In genomic region chr5:37817658-37818532, GRCm38 (mm10) we compare ENCODE assay signal across 12 mouse cellular contexts. TPM values are rescaled to one million over a fixed set of nuclear protein-coding genes. Genes with fewer than 3 reads are reported as not detected.
DNase-seq lines count a peak whose midpoint lies in the region; ATAC-seq and TF ChIP-seq lines count a peak whose summit lies in the region.
"Had no signal": no experiment of that assay in that cellular context is flagged by ENCODE, and none has a peak within 500 bp of the region (broad histone marks: within the 10 kb centered on the region; RNA-seq: fewer than 3 reads in every experiment).

No protein-coding gene starts in this region.

- H3K4me1 ChIP-seq in forebrain, embryonic 10.5 days, result peaks cover 48% of the 10 kb centered on the region
- peaks cover 4% of the 10 kb centered on the region for H3K4me1 ChIP-seq in forebrain, embryonic 16.5 days (replicated peaks; ENCODE audit: control insufficient read depth, insufficient read depth, low read length)
- H3K4me1 ChIP-seq in lung, postnatal 0 days (ENCODE audit: insufficient read depth, low read depth, low read length), result no peaks in the 10 kb centered on the region
- no peaks in the 10 kb centered on the region for H3K4me1 ChIP-seq in lung, adult 2 months (ENCODE audit: control insufficient read depth, insufficient read depth, low read length)
- H3K4me1 ChIP-seq in embryonic facial prominence, embryonic 15.5 days, result peaks cover 38% of the 10 kb centered on the region
- H3K4me1 ChIP-seq in limb, embryonic 14.5 days (ENCODE audit: control insufficient read depth, insufficient read depth, low read length), result peaks cover 17% of the 10 kb centered on the region

- peak overlapping the region; percentile 41 for H3K4me3 ChIP-seq in forebrain, embryonic 10.5 days
- H3K4me3 ChIP-seq in forebrain, embryonic 16.5 days (replicated peaks; ENCODE audit: low read length), result no peak overlapping the region
- peak overlapping the region; percentile 12; the same call in 1 of the 2 replicates for H3K4me3 ChIP-seq in lung, postnatal 0 days (ENCODE audit: low read depth, low read length)
- H3K4me3 ChIP-seq in lung, adult 2 months (replicated peaks; ENCODE audit: extremely low read depth, low read depth, low read length), result no peak overlapping the region
- H3K4me3 ChIP-seq in embryonic facial prominence, embryonic 15.5 days (replicated peaks), result peak overlapping the region; percentile 35
- peak overlapping the region; percentile 23 for H3K4me3 ChIP-seq in limb, embryonic 14.5 days (replicated peaks; ENCODE audit: low read length)

- no peak for TF ChIP-seq EP300 in lung, postnatal 0 days (IDR thresholded peaks at IDR 0.05)

- peak overlapping the region; percentile 56; the same call in 1 of the 2 replicates for H3K27ac ChIP-seq in forebrain, embryonic 10.5 days
- no peak overlapping the region for H3K27ac ChIP-seq in forebrain, embryonic 16.5 days (ENCODE audit: low read length)
- no peak overlapping the region for H3K27ac ChIP-seq in lung, postnatal 0 days (ENCODE audit: low read length)
- peak overlapping the region; percentile 71 for H3K27ac ChIP-seq in embryonic facial prominence, embryonic 15.5 days (replicated peaks)
- 0 out of 2 replicates have a peak overlapping the region, but pooled peaks have one; percentile 55 for H3K27ac ChIP-seq in limb, embryonic 14.5 days (replicated peaks; ENCODE audit: low read depth, low read length)
- H3K27ac ChIP-seq: liver, embryonic 14.5 days had no signal

- no peak for ATAC-seq in forebrain, embryonic 16.5 days
- no peak for ATAC-seq in lung, postnatal 0 days
- ATAC-seq in embryonic facial prominence, embryonic 15.5 days (ENCODE audit: insufficient number of reproducible peaks, low FRiP score, low TSS enrichment, low read depth), result no peak
- no peak for ATAC-seq in limb, embryonic 14.5 days (ENCODE audit: low FRiP score, low read depth)
- no peak for ATAC-seq in megakaryocyte, adult 5-6 weeks (ENCODE audit: poor library complexity, severe bottlenecking)

- TF ChIP-seq CTCF in lung, postnatal 0 days (IDR thresholded peaks at IDR 0.05), result no peak
- TF ChIP-seq CTCF in lung, adult 2 months (IDR thresholded peaks at IDR 0.05; ENCODE audit: insufficient read depth, low read length), result no peak

- no peak overlapping the region for H3K4me2 ChIP-seq in forebrain, embryonic 16.5 days (ENCODE audit: low read length)
- H3K4me2 ChIP-seq in lung, postnatal 0 days (replicated peaks; ENCODE audit: low read depth, low read length), result no peak overlapping the region
- H3K4me2 ChIP-seq in embryonic facial prominence, embryonic 15.5 days (replicated peaks), result peak overlapping the region; percentile 53
- peak overlapping the region; percentile 39 for H3K4me2 ChIP-seq in limb, embryonic 14.5 days (replicated peaks; ENCODE audit: low read depth, low read length, severe bottlenecking)

- DNase-seq in forebrain, embryonic 10.5 days (ENCODE audit: extremely low spot score, low spot score), result peak; percentile 36
- no peak for DNase-seq in lung, postnatal 0 days (ENCODE audit: low spot score)
- DNase-seq in lung, adult 2 months, result no peak
- DNase-seq in limb, embryonic 14.5 days (ENCODE audit: low spot score), result no peak
- DNase-seq in adipocyte (ENCODE audit: low spot score), result no peak
- DNase-seq: kidney, adult 8-10 months had no signal

- WGBS in forebrain, embryonic 10.5 days, result under 1% methylated on average over 34 of the region's 34 CpGs
- 4% methylated on average over 34 of the region's 34 CpGs for WGBS in forebrain, embryonic 16.5 days
- 5% methylated on average over 34 of the region's 34 CpGs for WGBS in lung, postnatal 0 days
- 12% methylated on average over 34 of the region's 34 CpGs for WGBS in lung, adult 2 months
- 11% methylated on average over 34 of the region's 34 CpGs for WGBS in embryonic facial prominence, embryonic 15.5 days
- 8% methylated on average over 34 of the region's 34 CpGs for WGBS in limb, embryonic 14.5 days

- peaks cover 8% of the 10 kb centered on the region for H3K36me3 ChIP-seq in forebrain, embryonic 10.5 days (replicated peaks)
- no peaks in the 10 kb centered on the region for H3K36me3 ChIP-seq in forebrain, embryonic 16.5 days (ENCODE audit: control insufficient read depth, insufficient read depth)
- no peaks in the 10 kb centered on the region for H3K36me3 ChIP-seq in lung, postnatal 0 days (ENCODE audit: insufficient read depth, low read length)
- H3K36me3 ChIP-seq in embryonic facial prominence, embryonic 15.5 days, result no peaks in the 10 kb centered on the region
- 0 out of 2 replicates have a peak, but pooled peaks cover 3% of the 10 kb centered on the region for H3K36me3 ChIP-seq in limb, embryonic 14.5 days (ENCODE audit: control insufficient read depth, insufficient read depth, low read length)

- TF ChIP-seq POLR2A in lung, adult 2 months (IDR thresholded peaks at IDR 0.05; ENCODE audit: borderline replicate concordance, extremely low read depth, low read depth, low read length), result no peak
- TF ChIP-seq POLR2A in limb, embryonic 14.5 days (IDR thresholded peaks at IDR 0.05; ENCODE audit: borderline replicate concordance, extremely low read depth, insufficient read depth, insufficient read length), result no peak

- H3K9me3 ChIP-seq in forebrain, embryonic 10.5 days, result no peaks in the 10 kb centered on the region
- H3K9me3 ChIP-seq in forebrain, embryonic 16.5 days (ENCODE audit: control insufficient read depth, low read length), result no peaks in the 10 kb centered on the region
- no peaks in the 10 kb centered on the region for H3K9me3 ChIP-seq in lung, postnatal 0 days (ENCODE audit: low read length)
- no peaks in the 10 kb centered on the region for H3K9me3 ChIP-seq in embryonic facial prominence, embryonic 15.5 days (replicated peaks)
- H3K9me3 ChIP-seq in limb, embryonic 14.5 days (ENCODE audit: control insufficient read depth, low read length), result no peaks in the 10 kb centered on the region

- no peak overlapping the region for H3K9ac ChIP-seq in forebrain, embryonic 16.5 days (replicated peaks; ENCODE audit: low read depth, low read length)
- no peak overlapping the region for H3K9ac ChIP-seq in lung, postnatal 0 days (replicated peaks; ENCODE audit: low read depth)
- H3K9ac ChIP-seq in embryonic facial prominence, embryonic 15.5 days, result peak overlapping the region; percentile 0; the same call in 1 of the 2 replicates
- H3K9ac ChIP-seq in limb, embryonic 14.5 days (ENCODE audit: low read depth, low read length, severe bottlenecking), result peak overlapping the region; percentile 40
- H3K9ac ChIP-seq: liver, embryonic 14.5 days had no signal

- peaks cover 100% of the 10 kb centered on the region for H3K27me3 ChIP-seq in forebrain, embryonic 10.5 days (ENCODE audit: poor library complexity, severe bottlenecking)
- H3K27me3 ChIP-seq in forebrain, embryonic 16.5 days (replicated peaks; ENCODE audit: control insufficient read depth, insufficient read depth, low read length), result peaks cover 74% of the 10 kb centered on the region
- H3K27me3 ChIP-seq in lung, postnatal 0 days (replicated peaks; ENCODE audit: insufficient read depth, low read length), result peaks cover 70% of the 10 kb centered on the region
- H3K27me3 ChIP-seq in embryonic facial prominence, embryonic 15.5 days, result peaks cover 75% of the 10 kb centered on the region
- H3K27me3 ChIP-seq in limb, embryonic 14.5 days (ENCODE audit: control insufficient read depth, insufficient read depth, low read length), result peaks cover 60% of the 10 kb centered on the region

RNA-seq across cellular contexts. Expression of gene Msx1, which starts 6.5 kb away (rescaled TPM):
- polyA plus RNA-seq in forebrain, embryonic 10.5 days (2016; fragmentation: Nextera tagmentation; extraction: Ambion mirVana), result 176 and 192 TPM in 2 replicates
- polyA plus RNA-seq in forebrain, embryonic 16.5 days (2015; fragmentation: Nextera tagmentation; extraction: Ambion mirVana), result 11.4 and 16.8 TPM in 2 replicates
- polyA plus RNA-seq in lung, postnatal 0 days (2015; fragmentation: Nextera tagmentation; extraction: Ambion mirVana), result 2.2 and 3.4 TPM in 2 replicates
- 5.9 and 6.0 TPM in 2 replicates for polyA plus RNA-seq in lung, adult 2 months (2012; rRNA removed)
- 181 and 201 TPM in 2 replicates for polyA plus RNA-seq in embryonic facial prominence, embryonic 15.5 days (2015; fragmentation: Nextera tagmentation; extraction: Ambion mirVana)
- polyA plus RNA-seq in limb, embryonic 14.5 days (2012; rRNA removed), result 81.2 and 120 TPM in 2 replicates
- 122 and 166 TPM in 2 replicates for polyA plus RNA-seq in limb, embryonic 14.5 days (2014; fragmentation: Nextera tagmentation; extraction: Ambion mirVana)
- not detected in 2 replicates for total RNA-seq in megakaryocyte, adult 5-6 weeks (2015)
- not detected in 2 replicates for total RNA-seq in megakaryocyte, adult 5-6 weeks (2017)
- total RNA-seq: megakaryocyte progenitor cell, adult 5-6 weeks; MEL had no signal

Comparison
In these comparisons a context has a peak if more than half of its experiments do, and no peak if none do; other contexts are left out.
1. H3K27ac ChIP-seq: peak in forebrain, embryonic 10.5 days (single experiment), embryonic facial prominence, embryonic 15.5 days (single experiment) and limb, embryonic 14.5 days (single experiment); none in forebrain, embryonic 16.5 days (single experiment) and lung, postnatal 0 days (single experiment).
2. H3K4me3 ChIP-seq: peak in forebrain, embryonic 10.5 days (single experiment), lung, postnatal 0 days (single experiment), embryonic facial prominence, embryonic 15.5 days (single experiment) and limb, embryonic 14.5 days (single experiment); none in forebrain, embryonic 16.5 days (single experiment) and lung, adult 2 months (single experiment).
3. H3K4me2 ChIP-seq: peak in embryonic facial prominence, embryonic 15.5 days (single experiment) and limb, embryonic 14.5 days (single experiment); none in forebrain, embryonic 16.5 days (single experiment) and lung, postnatal 0 days (single experiment).
4. H3K9ac ChIP-seq: peak in embryonic facial prominence, embryonic 15.5 days (single experiment) and limb, embryonic 14.5 days (single experiment); none in forebrain, embryonic 16.5 days (single experiment) and lung, postnatal 0 days (single experiment).